Mouse (Mus musculus) frontal cortex, postnatal 14 days (tissue): ENCODE measurements around the gene Cnpy1.
A peak's percentile ranks its signal among the peaks of the same experiment; 100 is the strongest.

Source experiments
- DNase-seq, 2 experiments: peaks; one replicate each; pipeline ENCODE4 v3.0.0; 2022; ENCODE audit warnings: low spot score in 2 of 2

Gene Cnpy1

DNA sequence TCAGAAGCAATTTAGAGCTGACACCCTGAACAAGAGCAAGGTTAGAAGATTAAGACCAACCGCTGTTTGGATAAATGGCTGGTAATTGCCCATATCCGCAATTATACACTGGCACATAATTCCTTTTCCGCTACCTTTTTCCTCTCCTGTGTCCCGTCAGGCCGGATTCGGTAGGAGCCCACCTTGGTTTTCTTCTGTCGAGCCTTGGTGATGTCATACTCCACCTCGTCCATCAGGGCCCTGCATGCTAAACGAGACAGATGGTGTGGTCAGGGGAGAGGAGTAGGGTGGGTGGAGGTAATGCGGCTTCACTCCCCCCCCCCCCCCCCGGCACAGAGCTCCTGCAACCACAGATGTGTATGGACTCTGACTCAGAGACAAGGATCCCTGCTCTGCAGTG is at the start of gene Cnpy1:
TSS of gene Cnpy1 (minus strand) at position 233 of the 400 bp plus-strand sequence.
- no peak for DNase-seq

DNA sequence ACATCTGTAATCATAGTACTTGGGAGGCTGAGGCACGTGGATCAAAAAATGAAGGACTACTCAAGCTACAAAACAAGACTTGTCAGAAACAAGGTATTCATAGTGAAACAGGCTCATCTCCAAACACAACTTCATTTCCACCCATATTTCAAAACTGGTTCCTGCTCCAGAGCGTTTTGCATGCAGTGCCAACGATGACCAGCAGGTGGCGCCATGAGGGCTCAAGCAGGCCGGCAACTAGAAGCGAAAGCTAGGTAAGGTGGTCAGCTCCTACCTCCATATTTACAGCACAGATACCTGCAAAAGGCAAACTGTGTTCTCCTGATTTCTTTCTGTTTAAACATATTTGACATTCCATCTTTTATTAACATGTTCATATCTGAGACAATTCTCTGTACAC is 48.4 kb upstream of the Cnpy1 start:
- DNase-seq = peak; percentile 28 to 81

DNA sequence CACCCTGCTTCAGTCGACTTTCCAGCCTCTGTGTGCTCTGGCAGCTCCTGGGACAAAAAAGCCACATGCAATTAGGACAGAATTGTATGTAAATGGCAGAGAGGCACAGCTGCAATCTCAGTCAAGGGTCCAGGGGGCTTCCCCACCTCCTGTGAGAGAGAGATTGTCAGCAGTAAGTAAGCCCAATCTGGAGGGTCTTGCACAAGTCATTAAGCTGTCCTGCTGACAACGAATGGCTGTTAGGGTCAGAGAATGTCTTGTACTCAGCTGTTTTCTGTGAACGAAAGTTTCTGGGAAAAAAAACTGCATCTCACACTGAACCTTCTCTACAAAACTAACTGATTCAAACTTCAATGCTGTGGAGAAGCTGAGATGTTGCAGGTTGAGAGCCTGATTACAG is 46.7 kb upstream of the Cnpy1 start:
- no peak for DNase-seq

DNA sequence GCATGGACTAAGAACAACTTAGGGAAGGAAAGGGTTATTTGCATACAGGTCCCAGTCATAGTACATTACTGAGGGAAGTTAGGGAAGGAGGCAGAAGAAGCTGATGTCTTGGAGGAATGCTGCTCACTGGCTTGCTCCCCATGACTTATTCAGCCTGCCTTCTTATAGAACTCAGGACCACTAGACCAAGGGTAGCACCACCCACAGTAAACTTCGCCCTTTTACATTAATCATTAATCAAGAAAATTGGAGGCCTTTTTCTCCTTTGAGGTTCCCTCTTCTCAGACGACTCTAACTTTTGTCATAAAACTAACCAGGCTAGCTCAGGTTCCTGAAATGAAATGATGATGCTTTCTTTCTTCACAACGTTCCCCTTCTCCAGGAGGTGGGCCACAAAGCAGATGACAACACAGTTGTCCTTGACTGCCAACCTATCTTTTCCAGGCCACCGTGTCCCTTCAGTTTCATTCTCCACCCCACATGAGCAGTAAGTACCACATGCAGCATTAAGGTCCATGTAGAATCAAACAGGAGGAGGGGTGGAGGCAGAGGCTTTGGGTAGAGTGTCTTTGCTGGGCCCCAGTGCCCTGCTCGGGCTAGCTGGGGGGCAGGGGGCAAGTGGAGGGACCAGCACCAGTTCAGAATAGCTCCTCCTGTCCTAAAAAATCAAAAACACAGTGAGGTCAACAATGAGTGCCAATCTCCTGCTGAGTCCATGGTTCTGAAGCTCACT is 45.7 kb upstream of the Cnpy1 start:
- DNase-seq = no peak

DNA sequence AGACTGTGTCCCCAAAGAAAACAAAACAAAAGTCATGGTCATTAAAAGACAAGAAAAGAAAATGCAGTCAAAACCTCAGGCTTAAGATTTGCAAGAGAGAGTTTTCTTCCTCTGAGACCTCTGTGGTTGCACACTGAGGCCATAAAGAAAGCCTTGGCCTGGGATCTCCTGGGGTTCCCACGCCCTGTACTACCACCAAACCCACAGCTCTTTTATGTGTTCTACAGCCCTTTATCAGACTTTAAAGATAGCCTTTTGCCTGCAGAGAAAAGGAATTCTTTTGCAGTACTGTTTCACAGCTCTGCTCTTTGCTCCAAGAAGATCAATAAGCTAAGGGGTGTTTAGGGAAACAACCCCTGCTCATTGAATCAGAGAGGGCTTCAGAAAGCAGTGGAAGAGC is 45.0 kb upstream of the Cnpy1 start:
- DNase-seq = no peak

DNA sequence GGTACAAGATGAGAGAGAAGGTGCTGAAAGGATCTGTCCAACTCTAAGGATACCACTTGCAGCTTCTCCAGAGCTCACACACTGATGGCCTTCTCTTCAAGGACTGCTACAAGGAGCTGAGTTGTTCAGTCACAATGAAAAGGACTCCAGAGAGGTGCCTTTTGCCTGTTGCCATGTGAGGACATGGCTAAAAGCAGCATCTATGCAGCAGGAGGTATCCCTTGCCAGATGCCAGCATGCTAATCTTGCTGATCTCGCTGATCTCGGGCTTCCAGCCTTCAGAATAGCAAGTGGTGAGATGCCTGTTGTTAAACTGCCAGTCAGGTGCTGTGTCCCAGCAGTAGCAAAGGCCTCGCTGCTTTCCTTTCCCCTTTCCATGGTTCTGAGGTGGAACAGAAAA is 43.5 kb upstream of the Cnpy1 start:
- no peak for DNase-seq

DNA sequence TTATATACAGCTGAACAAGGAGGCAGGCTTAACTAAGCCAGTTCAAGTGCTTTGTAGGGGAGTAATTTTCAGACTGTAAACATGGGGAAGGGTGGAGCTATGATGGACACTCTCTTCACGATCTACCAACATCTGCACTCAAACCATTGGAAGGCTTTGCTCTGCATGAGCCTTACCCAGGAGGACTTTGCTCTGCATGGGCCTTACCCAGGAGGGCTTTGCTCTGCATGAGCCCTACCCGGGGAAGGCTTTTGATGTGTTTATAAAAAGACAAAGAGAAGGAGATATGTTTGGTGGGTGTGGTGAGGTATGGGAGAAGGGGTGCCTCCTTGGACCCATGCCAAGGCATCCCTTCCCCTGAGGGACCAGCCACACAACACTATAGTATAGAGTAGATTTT is 31.7 kb upstream of the Cnpy1 start:
- no peak for DNase-seq

DNA sequence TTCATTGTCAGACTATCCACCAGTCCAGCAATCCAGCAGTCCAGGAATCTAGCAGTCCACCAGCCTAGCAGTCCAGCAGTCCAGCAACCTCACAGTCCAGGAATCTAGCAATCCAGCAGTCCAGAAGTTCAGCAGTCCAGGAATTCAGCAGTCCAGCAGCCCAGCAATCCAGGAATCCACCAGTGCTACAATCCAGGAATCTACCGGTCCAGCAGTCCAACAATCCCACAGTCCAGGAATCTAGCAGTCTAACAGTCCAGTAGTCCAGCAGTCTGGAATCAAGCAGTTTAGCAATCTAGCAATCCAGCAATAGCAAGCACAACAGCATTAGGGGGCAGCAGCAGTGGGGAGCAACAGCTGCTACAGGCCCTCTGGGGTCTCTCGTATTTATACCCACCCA is 27.2 kb upstream of the Cnpy1 start:
- no peak for DNase-seq

DNA sequence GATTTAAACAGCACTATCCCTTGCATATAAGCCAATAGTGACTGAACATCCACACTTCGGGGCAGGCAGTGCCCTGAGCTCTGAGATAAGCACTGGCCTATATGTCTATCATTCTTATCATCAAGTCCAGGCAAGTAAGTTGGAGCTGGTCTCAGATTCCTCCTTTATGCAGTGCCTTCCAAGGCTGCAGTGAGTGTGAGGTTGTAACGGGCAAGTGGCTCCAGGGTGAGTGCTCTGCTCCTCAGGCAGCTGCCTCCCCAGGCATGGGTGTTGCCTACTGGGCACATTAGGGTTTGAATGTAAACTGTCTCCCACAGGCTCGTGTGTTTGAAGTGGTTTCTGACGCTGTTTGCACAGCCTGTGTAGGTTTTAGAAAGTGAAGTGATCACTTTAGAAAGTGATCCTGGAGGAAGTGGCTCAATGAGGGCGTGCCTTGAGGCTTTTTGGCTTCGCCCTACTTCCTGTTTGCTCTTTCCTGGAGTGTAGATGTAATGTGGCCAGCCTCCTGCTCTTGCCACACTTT is 23.9 kb upstream of the Cnpy1 start:
- DNase-seq = no peak

DNA sequence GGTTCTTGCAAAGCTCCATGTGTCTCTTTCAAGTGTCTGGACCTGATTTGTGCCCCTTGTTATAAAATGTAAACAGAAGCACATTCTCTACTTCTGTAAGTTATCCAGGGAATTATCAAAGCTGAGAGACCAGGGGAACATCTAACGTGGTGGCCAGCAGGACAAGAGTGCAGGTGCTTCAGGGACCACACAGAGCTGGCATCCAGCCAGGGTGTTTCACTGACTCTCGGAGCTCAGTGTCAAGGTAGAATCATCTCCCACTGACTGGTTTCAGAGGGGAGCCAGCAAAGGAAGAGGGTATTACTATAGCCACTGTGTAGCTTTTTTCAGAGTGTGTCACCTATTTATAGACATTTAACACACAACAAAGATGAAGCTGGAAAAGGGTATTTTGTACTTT is 22.0 kb upstream of the Cnpy1 start:
- no peak for DNase-seq

DNA sequence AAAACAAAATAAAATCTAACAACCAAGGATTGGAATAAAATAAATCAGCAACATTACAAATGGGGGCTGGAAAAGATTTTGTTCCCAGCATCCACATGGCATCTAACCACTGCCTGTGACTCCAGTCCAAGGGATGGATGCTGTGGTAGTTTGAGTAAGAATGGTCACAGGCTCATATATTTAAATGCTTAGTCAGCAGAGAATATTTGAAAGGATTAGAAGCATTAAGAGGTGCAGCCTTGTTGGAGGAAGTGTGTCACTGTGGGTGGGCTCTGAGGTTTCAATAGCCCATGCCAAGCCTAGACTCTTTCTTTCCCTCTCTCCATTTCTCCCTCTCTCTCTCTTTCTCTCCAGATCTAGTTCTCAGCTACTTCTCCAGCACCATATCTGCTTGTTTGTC is 20.0 kb upstream of the Cnpy1 start:
- DNase-seq = no peak

DNA sequence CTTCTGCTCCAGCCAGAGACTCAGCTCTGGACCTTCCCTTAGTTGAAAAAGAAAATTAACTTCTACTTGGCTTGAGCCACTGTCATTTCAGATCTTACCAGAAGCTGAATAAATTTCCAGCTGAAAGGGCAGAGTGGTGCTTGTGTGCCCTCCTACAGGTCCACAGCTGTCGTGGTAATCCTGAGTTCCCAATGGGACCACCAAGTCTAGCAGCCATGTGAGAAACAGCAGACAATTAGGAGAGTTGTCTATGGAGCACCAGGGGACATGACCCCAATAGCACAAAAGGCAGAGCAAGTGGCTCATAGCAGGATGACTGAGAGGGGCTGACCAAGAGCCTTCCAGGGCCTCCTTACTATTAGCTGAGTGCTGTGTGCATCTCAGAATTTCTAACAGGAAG is 18.2 kb upstream of the Cnpy1 start:
- DNase-seq = no peak

DNA sequence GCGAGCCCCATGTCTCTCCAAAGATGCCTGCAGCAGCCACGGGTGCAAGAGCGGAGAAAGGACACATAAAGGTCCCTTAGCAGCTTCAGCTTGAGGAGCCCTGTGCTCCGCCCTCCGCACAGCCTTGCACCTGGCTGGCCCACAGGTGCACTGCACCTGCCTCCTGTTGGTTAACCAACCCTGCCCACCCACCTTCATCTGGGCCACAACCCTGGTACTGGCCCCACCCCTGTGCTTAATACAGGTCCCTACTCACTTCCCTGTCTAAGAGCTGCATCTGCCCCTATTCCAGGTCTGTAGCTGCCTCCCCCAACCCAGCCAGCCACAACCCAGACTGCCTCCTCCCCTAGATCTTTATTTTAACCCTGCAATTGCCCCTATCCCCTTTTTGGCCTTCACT is 16.5 kb upstream of the Cnpy1 start:
- DNase-seq = no peak

DNA sequence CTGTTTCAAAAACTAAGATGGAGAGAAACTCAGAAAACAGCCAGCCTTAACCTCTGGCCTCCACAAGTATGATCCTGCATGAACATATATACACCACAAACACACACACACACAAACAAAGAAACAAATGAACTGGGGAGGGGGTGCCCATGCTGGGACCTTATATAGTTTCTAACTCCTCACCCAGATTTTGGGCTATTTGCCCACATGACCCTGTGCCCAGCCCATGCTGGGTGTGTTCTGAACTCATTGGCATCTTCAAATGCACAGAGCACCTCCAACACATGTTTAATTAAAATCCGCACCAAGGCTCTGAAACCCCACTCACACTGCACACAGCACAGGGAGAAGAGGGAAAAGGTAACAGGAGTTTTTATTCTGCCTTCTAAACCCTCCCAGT is 14.3 kb upstream of the Cnpy1 start:
- no peak for DNase-seq

DNA sequence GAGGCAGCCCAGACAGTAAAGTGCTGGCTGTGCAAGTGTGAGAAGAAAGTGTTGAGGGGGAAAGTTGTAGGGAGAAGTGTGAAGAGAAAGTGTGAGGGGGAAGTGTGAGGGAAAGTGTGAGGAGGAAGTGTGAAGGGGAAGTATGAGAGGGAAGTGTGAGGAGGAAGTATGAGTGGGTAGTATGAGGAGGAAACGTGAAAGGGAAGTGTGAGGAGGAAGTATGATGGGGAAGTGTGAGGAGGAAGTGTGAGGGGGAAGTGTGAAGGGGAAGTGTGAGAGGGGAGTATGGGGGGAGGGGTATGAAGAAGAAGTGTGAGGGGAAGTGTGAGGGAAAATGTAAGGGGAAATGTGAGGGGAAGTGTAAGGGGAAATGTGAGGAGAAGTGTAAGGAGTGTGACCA is 13.8 kb upstream of the Cnpy1 start:
- no peak for DNase-seq

DNA sequence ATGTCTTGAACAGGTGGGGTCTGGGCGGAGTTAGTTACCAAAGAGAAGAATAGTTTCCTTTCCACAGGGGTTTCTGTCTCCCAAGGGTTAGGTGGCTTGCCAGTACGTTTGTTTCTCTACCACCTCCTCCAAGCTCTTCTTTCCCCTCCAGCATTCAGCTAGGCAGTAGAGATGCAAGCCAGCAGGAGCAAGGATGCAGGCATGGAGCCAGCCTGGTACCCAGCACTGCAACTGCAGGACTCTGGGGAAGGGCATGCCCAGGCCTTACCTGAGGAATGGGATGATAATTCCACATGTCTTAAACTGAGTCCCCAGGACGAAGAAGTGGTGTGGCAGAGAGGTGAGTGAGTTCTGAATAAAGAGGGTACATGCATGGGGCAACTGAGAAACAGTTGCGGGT is 12.2 kb upstream of the Cnpy1 start:
- DNase-seq = no peak

DNA sequence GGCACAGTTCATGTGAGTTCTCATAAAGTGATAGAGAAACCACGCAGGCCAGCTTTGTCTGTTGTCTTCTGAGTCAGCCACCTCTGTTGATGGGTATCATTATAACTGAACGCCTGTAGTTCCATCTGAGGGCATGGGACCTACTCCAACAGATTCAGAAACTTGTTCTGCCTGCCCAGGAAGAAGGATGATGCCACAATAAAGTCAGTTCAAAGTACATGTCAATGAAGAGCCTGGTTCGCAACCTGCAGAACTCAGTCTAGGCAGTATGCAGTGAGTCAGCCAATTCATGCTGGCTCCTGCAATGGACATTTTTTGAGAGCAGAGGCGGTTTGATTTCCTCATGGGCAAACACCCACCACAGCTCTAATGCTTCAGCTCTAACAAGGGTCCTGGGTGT is 7.4 kb upstream of the Cnpy1 start:
- no peak for DNase-seq

DNA sequence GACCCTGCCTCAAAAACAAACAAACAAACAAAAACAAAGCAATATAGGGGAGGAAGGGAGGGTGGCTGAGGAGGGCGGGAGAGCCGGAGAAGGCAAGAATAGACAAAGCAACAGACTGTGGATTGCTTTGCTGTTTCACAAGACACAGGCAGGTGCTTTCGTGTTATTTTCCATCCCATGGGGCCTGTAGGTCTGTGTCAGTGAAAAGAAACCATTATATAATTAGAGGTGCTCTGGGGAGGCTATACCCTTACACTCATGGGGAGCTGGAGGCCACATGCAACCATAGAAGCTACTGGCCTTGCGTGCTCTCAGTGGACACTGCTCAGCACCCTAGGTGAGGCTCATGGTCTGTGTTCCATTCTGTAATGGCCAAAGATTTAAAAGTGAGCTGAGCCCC is 6.7 kb upstream of the Cnpy1 start:
- DNase-seq = no peak

DNA sequence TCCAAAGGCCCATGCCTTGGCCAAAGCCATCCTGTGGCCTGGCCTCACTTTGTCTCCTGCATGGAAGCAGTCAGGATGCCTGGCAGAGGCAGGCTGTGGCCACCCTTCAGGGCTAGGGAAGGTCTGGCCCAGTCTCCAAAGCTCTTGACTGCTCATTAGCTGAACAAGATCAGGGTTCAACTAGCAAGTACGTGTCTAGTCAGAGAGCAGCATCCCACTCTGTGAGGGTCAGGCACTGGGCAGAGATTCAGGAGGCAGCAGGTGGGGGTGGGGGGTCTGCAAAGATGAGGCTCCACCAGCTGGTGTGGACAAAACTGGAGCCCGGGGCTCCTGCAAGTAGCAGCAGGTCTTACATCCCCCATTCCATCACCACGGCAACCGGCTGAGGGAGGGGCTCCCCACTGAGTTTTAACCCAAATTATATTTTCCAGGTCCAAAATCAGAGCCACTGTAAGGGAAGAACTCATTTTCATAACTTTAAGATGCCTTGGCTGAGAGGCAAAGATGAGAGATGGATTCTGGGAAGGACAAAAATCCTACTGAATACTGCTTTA is 5.7 kb upstream of the Cnpy1 start:
- DNase-seq = no peak

DNA sequence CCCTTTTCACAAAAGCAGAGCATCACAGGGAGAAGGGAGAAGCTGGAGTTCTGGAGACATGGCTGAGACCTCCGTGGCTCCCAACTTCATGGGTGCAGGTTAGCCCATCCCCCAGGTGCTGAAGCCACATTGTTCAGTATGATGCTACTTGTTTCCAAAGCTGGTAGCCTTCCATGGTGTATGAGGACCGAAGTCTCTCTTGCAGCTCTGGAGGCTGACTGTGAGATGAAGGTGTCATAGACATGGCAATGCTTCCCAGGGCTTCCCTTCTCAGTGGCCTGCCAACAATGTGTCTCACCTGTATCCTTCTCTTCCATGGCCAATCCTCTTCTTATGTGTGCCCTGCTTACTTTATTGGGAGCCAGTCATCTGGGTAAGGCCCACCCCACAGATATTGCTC is 4.9 kb upstream of the Cnpy1 start:
- no peak for DNase-seq

DNA sequence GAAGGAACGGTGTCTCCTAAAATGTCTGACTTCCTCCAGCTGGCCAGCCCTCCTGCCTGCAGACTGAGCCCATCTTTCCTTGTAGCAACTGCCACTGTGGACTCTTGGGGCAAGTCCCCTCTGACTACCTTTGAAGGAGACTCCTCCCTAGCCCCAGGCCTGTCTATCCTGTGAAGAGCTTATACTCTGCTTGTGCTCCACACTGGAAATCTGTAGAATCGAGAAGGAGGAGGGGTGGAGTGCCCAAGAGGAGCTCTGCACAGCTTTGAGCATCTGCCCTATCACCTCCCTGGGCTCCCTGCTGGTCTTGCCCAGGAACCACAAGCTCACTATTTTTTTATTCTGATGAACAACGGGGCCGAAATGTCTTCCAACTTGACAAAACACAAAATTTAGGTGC is 485 bp downstream of the Cnpy1 start:
- no peak for DNase-seq

DNA sequence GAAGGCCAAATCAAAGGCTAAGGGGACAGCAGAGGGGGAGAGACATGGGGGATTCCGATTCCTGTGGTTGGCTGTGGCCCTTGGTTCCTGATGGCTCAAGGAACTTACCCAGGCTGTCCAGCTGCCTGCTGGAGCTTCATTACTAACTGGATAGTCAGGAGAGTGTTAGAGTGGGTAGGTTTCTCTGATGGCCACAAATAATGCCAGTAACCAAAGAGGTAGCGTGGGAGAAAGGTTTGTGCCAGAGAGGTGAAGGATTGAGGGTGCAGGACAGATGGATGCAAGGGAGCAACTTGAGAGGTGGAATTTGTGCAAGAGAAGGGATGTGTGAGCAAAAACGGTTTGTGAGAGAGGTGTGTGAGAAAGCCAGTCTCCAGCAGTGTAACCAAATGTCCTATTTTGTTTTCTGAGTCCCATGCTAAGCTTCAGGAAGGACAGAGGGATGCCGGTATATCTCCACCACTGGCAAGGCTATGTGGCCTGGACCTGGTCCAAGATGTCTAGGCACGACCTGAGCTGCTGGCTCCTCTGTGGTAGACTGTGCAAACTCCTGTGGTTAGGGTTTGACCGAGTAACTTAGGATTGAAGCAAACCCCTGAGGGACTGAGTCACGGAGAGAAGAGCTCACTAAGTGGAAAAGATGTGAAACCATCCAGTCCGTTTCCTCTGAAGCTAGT is 2.0 kb downstream of the Cnpy1 start:
- DNase-seq = no peak

DNA sequence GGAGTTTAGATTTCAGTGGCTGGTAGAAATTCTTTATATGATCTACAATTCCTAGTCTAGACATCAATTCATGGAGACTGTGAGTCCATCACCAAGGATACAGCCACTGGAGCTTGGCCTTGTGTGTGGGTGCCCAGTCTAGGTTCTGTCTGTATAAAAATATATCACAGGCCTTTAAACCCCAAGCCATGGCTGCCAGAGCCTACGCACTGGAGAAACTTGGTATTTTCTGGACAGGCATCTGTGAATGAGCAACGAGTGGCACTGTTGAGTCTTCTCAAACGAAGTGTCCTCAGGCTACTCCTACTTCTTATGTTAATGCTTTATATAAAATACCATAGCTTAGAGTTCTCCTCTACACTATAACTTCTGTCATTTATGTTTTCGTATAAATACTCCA is 4.2 kb downstream of the Cnpy1 start:
- peak in 1 of 2 experiments; percentile 19 for DNase-seq
